Mouse (Mus musculus) frontal cortex, adult 2 months (tissue): ENCODE measurements around the gene Agap1. TPM values are rescaled to one million over a fixed set of nuclear protein-coding genes. Genes with fewer than 3 reads are reported as not detected.

Source experiments
- DNase-seq, 2 experiments: peaks; one replicate each; pipeline ENCODE4 v3.0.0; 2022; ENCODE audit warnings: low spot score in 1 of 2; ENCODE audit errors: extremely low spot score in 1 of 2
- polyA plus RNA-seq: library from polyadenylated mRNA; depleted of rRNA; stranded (reverse); fragments of >200 nt; gene quantifications from 2 replicates; pipeline ENCODE4 v1.2.3, GENCODE M21; 2012

The Agap1 gene
- polyA plus RNA-seq, 1 experiment, result 67.9 TPM

GRCm38 (mm10) chr1:89700166-89700565 is 245.6 kb downstream of the Agap1 start:
- DNase-seq, result no peak

DNA sequence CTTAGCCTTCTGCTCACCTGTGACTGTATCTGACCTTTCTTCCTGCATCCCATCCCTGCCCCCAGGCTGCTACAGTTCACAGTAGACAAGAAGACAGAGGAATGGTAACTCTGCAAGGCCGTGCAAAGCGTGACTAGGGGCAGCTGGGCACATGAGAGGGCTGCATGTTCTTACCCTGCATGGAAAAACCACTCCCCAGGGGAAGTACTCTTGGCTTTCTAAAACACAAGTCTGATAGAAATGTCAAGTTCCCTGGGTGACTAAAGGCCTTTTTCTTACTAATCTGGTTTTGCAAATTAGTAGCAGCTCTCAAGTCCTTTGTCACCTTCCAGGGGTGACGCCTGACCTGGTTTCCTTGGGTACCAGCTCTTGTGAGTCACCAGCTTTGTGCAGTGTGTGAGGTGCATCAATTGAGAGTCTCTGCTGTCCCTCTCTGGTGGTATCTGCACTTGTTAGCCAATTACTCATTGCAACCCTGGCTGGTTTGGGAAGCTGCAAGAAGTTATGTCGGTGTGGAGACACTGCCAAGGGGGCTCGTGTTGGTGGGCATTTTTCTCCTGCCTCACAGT is 246.6 kb downstream of the Agap1 start:
- DNase-seq, result no peak

DNA sequence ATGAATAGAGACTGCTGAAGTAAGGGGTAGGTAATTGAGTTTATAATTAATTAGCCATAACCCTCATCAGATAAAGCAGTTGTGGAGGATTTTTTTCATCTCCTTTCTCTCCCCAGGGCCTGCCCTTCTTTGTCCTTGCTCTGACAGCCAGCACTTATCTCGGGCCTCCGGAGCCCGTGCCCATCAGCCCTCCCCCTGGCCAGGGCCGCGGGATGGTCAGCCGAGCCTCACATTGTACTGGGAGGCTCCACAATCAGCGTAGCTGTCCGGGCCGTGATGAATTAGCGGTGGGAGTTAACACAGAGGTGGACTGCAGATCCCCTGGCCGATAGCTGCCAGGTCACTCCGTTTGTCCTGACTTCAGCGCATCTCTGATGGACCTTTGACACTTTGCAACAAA is 248.7 kb downstream of the Agap1 start:
- DNase-seq, result no peak

- DNase-seq, result no peak
These were observed 251.1 kb downstream of the Agap1 start for GRCm38 (mm10) chr1:89705670-89706069.

- DNase-seq, result no peak
These were observed 252.3 kb downstream of the Agap1 start for GRCm38 (mm10) chr1:89706862-89707261.

GRCm38 (mm10) chr1:89707756-89708480 is 253.3 kb downstream of the Agap1 start:
- no peak for DNase-seq

DNA sequence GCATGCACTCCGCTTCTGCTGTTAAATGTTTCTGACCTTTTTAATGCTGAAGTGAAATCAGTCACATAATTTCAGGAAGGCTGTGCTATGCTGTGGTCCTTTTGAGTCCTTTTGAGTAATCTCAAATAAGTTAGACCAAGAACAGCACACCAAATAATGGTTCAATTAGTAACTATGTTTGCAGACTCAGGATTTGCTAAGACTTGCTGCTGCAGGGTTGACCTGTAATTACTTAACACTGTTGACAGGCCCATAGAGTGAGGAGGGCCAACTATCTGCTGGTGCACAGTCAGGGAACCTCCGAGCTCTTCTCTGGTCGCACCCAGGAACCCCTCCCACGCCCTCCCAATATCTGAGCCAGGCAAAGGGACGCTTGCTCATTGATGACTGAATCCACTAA is 255.2 kb downstream of the Agap1 start:
- DNase-seq, result no peak

DNA sequence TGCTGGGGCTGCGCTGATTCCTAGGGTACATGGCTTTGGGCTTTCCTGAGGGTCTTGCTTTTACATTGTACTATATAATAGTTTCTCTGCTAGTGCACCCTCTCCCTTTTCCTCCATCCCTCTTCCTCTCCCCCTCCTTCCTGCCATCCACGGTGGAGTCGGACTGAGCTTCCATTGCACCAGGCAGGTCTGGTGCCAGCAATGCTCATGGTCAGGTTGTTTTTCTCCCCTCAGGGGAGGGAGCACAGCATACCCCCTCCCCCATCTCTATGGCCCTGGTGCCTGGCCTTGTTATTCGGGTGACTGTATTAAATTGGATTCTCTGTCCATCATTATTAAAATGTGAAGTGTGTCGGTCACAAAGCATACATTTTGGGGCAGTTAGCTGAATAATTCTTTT is 259.1 kb downstream of the Agap1 start:
- no peak for DNase-seq

DNA sequence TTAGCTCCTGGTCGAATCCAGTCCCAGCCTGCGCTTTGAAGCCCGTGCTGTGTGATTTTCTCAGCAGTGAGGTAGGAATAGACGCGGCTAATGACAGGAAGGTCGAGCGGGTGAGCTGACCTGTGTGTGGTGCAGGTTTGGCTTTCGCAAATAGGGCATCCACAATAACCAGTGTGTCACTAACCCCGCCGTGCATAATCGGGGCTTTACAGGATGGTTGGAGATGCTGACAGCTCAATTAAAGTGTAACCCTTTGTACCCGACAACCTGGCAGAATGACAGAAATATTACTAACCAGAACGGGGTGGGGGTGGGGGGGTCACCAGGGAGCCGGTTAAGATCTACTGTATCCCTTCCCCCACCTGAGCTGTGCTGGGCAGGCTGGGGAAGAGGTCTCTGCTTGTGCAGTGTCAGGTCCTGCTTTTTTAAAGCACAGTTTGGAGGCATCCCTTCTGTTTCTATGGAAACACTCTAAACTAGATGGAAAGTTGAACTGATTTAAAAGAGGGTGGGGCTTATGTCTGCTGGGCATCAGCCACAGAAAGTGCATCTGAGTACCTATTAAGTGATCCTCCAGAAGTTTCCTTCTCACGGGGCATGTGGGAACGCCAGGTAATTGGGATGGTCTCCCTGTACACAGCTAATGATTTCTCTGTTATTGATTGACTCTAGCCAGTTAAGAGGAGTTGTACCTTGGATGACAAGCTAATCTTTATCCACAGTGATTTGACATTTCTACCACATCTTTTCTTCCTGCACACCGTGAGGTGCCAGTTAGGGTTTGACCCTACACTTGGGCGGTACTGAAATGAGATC is 259.8 kb downstream of the Agap1 start:
- DNase-seq, result no peak

DNA sequence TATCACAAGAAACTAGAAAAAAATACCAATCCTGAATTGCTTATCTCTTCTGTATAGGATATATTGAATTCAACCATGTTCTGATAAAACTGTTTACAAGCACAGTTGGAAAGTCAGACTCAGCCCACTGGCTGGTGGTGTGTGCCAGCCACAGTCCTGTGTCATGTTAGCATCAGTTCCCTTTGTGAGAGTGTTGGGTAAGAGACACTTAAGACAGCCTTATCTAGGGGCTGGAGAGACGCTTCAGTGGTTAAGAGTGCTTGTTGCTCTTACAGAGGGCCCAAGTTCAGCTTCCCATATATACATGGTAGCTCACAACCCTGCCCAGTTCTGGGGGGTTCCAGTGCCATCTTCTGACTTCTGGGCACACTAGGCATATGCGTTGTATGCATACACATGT is 261.6 kb downstream of the Agap1 start:
- no peak for DNase-seq

DNA sequence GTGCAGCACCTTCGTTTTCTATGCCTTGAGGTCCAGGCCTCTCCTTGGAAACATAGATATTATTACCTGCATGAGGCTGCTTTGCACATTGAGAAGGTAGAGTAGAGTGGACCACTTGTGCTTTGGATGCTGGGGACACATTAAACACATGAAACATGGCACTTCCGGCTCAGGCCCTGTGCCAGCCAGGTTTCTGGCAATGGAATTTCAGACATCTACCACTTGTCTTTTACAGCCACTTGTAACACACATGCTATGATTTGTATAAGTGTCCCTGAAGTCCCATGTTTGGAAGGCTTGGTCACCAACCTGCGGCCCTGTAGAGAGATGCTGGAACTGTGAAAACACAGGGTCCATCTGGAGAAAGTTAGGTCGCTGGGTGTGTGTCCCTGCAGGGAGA is 262.5 kb downstream of the Agap1 start:
- no peak for DNase-seq

DNA sequence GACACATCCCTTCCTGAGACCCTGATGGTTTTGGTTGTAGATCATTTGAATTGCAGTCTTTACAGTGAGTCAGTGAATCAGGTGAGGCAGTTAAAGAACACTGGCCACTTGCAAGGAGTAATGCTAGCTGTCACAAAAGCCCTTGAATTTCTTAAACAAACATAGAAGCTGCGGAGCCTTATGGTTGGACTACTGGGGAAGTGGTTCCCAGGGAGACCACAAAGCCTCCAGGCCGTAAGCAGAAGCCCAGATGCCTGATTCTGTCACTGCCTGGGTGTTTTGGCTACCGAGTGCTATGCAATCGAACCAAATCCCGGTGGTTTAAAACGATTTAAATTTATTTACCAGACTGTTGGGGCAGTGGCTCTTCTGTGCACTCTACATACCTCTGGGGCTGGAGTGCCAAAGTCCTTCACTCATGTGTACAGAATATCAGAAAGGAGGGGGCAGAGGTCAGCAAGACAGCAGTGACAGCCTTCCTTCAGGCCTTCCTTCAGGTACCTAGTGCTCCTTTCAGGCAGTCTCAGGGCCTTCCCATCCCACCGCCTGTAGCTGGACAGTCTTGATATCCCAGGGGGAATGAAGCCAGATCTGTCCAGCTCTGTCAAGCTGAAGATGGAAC is 264.3 kb downstream of the Agap1 start:
- no peak for DNase-seq

- DNase-seq, result no peak
These were observed 269.5 kb downstream of the Agap1 start for GRCm38 (mm10) chr1:89724141-89724540.

DNA sequence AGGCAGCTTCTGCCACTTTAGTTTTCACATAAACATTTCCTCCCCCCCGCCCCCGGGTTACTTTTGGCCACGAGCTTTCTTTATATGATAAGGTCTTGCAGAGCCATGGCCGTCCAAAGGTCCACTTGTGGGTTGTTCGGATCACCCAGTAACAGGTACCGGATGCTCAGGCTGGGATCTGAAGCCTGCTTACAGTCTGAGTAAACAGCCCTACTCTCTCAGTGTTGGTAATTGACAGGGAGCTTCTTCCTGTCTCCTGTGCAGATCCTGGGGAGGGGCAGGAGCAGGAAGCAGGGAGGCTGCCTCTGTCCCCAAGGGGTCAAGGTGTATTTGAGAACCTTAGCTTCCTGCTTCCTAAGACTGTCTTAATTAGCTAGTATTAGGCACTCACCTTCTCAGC is 269.9 kb downstream of the Agap1 start:
- no peak for DNase-seq

- no peak for DNase-seq
These were observed 270.4 kb downstream of the Agap1 start for GRCm38 (mm10) chr1:89724957-89725356.

DNA sequence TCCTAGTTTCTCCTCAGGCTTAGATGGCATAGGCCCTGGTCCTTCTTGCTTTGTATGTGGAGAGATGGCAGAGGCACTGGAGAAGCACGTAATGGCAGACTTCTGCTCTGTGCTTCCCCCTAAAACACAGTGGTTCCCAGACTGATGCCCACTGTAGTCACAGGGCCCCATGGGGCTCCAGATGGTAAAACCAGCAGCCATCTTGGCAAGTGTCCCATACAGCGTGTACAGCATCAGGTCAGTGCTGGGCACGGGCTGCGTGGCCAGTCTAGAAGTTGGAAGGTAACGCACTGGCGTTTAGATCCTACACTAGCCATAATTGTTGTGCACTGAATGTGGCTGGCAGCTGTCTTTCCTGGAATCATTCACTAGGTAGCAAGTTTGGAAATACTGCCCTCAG is 273.9 kb downstream of the Agap1 start:
- DNase-seq, result no peak

DNA sequence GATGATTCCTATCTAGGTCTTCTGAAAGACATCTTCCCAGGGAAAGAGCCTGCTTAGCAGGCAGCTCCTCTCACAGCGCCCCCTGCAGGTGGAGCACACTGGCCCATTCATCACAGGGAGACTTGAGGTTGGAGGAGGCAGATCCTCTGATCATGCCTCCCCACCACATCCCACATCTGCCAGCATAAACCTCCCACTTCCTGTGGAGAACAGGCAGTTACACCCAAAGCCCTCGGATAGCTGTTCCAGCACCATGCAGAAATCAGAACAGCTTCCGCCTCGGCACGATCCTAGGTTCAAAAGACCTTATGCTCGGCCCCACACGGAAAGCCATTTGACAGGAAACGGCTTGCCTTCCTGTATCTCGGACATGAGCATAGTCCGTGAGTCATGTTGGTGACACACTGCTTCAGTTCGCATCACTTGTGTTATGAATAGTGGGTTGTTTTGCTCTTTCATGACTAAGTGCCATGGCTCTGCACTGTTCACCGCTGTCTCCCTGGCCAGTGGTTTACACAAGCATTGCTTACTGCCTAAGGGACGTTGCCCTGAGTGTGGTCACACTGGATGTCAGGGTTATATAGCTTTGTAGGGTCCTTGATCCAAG is 276.1 kb downstream of the Agap1 start:
- no peak for DNase-seq

DNA sequence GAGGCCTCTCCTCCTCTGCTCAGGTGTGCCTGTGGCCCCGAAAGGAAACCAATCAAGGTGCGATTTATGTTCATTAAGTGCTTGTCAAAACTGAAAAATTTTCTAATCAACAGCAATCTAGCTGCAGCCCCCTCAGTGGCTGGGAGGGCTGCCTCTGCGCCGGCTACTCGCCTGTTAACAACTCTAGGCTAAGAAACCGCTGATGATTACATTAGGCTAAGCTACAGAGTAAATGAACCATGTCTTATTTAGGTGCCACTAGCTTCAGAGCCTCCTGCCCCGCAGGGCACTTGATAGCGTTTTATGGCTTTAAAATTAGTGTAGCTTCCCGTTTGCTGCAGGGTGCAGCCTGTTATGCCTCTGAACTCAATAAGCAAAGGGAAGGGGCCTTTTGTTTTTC is 279.8 kb downstream of the Agap1 start:
- no peak for DNase-seq

DNA sequence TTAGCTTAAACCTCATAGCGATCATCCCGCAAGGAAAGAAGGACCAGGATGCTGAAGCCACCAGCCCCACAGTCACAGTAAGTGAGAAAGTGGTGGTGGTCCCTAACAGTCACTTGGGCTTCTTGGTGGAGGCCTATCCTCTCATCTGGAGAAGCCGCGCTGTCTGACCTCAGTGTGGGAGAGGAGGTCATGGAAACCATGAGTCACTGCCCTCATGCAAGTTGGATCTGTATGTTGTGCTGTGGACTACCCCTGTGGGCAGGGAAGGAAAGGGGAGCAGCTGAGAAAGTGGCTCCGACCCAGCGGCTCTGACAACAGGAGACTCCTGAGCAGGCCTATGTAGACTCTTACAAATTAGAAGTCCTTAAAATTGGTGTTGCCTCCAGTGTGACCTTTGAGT is 280.5 kb downstream of the Agap1 start:
- DNase-seq, result no peak

- DNase-seq, result no peak
These were observed 281.4 kb downstream of the Agap1 start for GRCm38 (mm10) chr1:89736021-89736420.
